Mouse (Mus musculus) layer of hippocampus, adult 8-10 months (tissue): ENCODE results near the gene Aco1. TPM values are rescaled to one million over a fixed set of nuclear protein-coding genes. Genes with fewer than 3 reads are reported as not detected.
"Not testable (repeated sequence)": the region's sequence is repeated elsewhere in the genome, so short reads cannot be mapped to it uniquely, and the experiment has no call there.

Experiments used
- DNase-seq, 2 experiments: peaks; one replicate each; pipeline ENCODE4 v3.0.0; 2022; ENCODE audit warnings: low spot score in 2 of 2
- total RNA-seq, 4 experiments: library from RNA; stranded (reverse); gene quantifications; 2 replicates each; pipeline ENCODE4 v1.2.4; 2022

Gene Aco1
- total RNA-seq, result 10 to 100 TPM; 26.7 to 29.9 (median 28.5) TPM

- DNase-seq, result peak; percentile 95
Observed at GRCm38 (mm10) chr4:40142743-40143532, at the start of gene Aco1. Gene Aco1, plus strand, starts transcription at chr4:40143081.

- no peak for DNase-seq
Observed at GRCm38 (mm10) chr4:40094974-40095373, 47.9 kb upstream of the Aco1 start.

GRCm38 (mm10) chr4:40102996-40103395 is 39.9 kb upstream of the Aco1 start:
- no peak for DNase-seq

- no peak for DNase-seq
Observed at GRCm38 (mm10) chr4:40106004-40106536, 36.8 kb upstream of the Aco1 start.

- no peak for DNase-seq
Observed at GRCm38 (mm10) chr4:40108030-40108429, 34.9 kb upstream of the Aco1 start.

- no peak for DNase-seq
Observed at GRCm38 (mm10) chr4:40113173-40113572, 29.7 kb upstream of the Aco1 start.

GRCm38 (mm10) chr4:40121221-40121620 is 21.7 kb upstream of the Aco1 start:
- DNase-seq, result no peak

- DNase-seq, result not testable (repeated sequence)
Observed at GRCm38 (mm10) chr4:40122291-40122690, 20.6 kb upstream of the Aco1 start.

- peak; percentile 41 to 86 for DNase-seq
Observed at GRCm38 (mm10) chr4:40134468-40135102, 8.3 kb upstream of the Aco1 start.

GRCm38 (mm10) chr4:40136519-40136918 is 6.4 kb upstream of the Aco1 start:
- no peak for DNase-seq

GRCm38 (mm10) chr4:40139663-40140255 is 3.1 kb upstream of the Aco1 start:
- DNase-seq, result no peak

GRCm38 (mm10) chr4:40143533-40143871 is 621 bp downstream of the Aco1 start:
- no peak for DNase-seq

GRCm38 (mm10) chr4:40144543-40144942 is 1.7 kb downstream of the Aco1 start:
- no peak for DNase-seq

- no peak for DNase-seq
Observed at GRCm38 (mm10) chr4:40144981-40145380, 2.1 kb downstream of the Aco1 start.

GRCm38 (mm10) chr4:40148281-40148680 is 5.4 kb downstream of the Aco1 start:
- DNase-seq, result no peak

- DNase-seq, result no peak
Observed at GRCm38 (mm10) chr4:40150046-40150445, 7.2 kb downstream of the Aco1 start.

GRCm38 (mm10) chr4:40152771-40153170 is 9.9 kb downstream of the Aco1 start:
- no peak for DNase-seq

- no peak for DNase-seq
Observed at GRCm38 (mm10) chr4:40153500-40153899, 10.6 kb downstream of the Aco1 start.

- DNase-seq, result no peak
Observed at GRCm38 (mm10) chr4:40154751-40155150, 11.9 kb downstream of the Aco1 start.

- DNase-seq, result no peak
Observed at GRCm38 (mm10) chr4:40155467-40155999, 12.7 kb downstream of the Aco1 start.

- DNase-seq, result no peak
Observed at GRCm38 (mm10) chr4:40156153-40156552, 13.3 kb downstream of the Aco1 start.
